Mouse (Mus musculus): ENCODE results near the gene Mc3r.

Gene Mc3r

DNA sequence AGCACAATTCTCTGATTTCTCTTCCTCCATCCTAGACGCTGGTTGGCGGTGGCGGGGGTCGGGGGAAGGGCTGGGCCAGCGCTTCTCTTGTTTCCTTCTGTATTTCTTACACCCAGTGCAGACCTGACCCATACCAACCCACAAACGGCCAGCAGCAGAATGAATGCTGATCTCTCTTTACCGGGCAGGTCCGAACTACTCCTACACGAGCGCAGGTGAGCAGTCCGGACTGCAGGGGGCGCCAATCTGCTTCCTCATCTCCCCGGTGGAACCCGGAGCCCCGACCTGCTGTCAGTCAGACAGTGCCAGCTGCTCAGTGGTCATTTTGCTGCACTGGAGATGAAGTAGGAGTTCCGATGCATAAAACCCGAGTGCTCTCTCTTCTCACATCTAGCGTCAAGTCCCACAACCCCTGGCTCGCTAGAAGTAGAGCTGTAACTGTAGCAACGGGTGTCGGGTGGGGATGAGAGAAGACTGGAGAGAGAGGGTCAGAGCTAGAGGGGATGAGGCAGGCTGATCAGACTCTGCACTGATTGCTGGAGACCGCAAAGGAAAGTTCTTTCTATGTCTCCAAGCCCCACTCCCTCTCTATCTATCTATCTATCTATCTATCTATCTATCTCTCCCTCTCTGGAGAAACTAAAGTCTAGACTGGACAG, at the start of gene Mc3r:
TSS of gene Mc3r (plus strand) at position 387 of the 659 bp plus-strand sequence.
- DNase-seq (ENCODE audit: low read depth in 1 of 2, low spot score in 2 of 2): no peak

DNA sequence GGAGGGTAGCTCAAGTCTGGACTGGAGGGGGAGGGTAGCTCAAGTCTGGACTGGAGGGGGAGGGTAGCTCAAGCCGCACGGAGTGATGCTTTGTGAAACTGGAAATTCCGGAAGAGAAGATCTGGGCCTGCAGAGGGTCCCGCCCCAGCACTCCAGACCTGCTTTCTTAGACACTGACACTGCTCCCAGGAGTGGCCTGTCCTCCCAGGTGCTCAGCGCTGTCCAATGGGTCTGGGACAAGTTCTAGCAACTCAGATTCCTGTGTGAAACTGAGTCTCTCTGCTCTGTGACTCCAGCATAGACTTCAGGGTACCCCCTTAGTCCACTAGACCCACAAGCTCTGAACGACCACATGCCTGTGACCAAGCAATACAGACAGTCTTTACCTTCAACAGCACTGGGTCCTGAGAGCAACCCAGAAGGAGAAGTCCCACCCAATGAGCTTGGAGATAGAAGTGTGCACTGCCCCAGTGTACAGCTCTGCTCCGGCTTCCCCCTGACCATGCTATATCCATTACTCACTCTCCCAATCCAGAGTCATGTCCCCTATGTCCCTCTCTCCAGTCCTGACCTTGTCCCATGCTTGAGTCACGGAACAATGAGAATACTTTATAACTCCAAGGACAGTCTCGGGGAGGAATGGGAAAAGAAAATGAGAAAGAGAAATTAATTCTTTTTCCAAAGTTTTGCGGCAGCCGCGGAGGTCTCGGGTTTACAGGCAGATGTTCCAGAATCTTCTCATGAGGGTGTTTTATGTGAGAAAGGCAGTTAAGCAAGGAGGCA, 46.1 kb upstream of the Mc3r start:
- no peak for DNase-seq (ENCODE audit: low read depth in 1 of 2, low spot score in 2 of 2)

DNA sequence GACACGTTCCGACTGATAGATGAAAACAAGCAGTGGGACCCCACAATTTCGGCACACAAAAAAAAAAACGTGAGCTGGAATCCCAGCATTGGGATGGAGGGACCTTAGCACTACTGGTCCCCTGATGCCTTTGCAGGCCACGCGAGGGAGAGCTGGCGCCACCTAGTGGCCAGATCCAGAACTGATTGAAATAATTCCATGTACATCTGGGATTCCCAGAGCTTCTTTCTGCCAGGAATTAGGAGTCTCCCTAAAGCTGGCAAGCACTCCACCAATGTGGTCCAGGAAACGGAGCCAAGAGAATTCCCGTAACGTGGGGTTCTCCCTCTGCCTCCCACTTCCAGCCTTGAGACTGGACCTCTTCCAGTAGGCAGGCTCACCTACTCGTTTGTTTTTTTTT, 41.3 kb upstream of the Mc3r start:
- DNase-seq (ENCODE audit: low read depth in 1 of 2, low spot score in 2 of 2): no peak

DNA sequence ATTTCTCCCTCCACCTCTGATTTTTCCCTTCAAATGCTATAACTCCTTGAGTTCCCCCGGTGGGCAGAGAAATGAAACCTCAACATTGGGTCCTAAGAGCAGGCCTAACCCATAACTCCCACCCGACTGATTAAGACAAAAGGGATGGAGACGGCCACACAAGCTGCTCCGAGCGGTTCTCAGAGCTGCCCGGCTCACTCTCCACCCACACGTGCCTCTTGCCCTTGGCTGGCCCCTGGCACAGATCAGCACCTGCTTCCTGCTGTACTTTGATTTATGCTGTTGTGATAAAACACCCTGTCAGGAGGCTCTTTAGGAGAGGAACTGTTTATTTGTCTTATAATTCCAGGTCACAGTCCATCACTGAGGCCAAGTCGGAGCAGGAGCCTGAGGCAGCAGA, 34.8 kb upstream of the Mc3r start:
- no peak for DNase-seq (ENCODE audit: low read depth in 1 of 2, low spot score in 2 of 2)

- DNase-seq (ENCODE audit: low read depth in 1 of 2, low spot score in 2 of 2): no peak
Observed at GRCm38 (mm10) chr2:172214336-172214735, 34.0 kb upstream of the Mc3r start.

DNA sequence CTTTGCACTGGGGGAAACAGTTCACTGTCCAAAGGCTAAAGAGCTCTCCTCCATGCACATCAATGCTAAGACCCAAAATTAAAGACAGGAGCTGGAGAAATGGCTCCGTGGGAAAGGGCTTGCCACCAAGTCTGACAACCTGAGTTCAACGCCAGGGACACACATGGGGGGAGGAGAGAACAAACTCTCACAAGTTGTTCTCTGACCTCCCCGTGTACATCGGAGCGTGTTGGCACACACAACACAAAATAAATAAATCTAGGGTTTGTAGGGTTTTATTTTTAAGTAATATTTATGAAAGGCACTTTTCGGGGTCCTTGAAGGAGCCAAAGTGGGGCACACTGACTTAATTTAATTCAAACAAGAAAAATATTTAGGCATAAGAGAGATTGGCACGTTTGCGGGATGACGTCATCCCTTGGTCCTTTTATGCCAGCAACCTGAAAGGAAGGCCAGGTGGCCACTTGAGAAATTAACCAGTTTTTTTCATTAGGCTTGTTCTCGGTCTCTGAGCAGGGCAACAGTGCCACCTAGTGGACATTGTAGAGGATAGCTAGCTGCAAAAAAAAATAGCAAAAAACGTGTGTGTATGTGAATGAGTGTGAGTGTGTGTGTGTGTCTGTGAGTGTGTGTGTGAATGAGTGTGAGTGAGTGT, 32.7 kb upstream of the Mc3r start:
- no peak for DNase-seq (ENCODE audit: low read depth in 1 of 2, low spot score in 2 of 2)

- no peak for DNase-seq (ENCODE audit: low read depth in 1 of 2, low spot score in 2 of 2)
Observed at GRCm38 (mm10) chr2:172216163-172216915, 32.0 kb upstream of the Mc3r start.

DNA sequence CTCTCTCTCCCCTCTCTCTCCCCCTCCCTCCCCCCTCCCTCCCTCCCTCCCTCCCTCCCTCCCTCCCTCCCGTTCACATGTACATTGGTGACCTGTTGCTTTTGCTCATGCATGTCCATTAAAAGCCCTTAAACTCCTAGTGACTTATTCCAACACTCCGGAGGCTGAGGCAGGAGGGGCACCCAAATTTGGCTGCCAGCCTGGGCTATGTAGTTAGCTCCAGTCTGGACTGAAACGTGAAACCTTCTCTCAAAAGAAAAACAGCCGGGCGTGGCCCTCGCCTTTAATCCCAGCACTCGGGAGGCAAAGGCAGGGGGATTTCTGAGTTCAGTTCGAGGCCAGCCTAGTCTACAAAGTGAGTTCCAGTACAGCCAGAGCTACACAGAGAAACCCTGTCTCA, 30.4 kb upstream of the Mc3r start:
- no peak for DNase-seq (ENCODE audit: low read depth in 1 of 2, low spot score in 2 of 2)

DNA sequence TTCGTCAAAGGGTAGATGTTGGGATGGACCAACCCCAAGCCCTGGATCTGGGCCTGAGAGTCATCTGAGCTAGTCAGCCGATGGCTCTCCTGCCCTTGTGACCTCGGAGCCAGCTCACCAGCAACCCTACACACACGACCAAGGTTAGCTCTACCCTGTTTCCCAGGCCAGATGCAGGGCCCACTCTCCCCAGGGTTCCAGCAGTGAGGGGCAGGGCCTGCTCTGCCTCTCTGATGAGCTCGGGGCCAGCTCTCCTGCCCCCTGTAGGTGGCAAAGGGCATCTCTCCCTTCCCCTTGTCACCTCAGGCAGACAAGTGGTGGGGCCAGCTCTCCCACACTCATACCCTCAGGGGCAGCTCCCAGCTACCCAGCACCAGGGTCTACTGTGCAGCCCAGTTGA, 29.1 kb upstream of the Mc3r start:
- DNase-seq (ENCODE audit: low read depth in 1 of 2, low spot score in 2 of 2): no peak

GRCm38 (mm10) chr2:172221656-172222393, 26.5 kb upstream of the Mc3r start:
- no peak for DNase-seq (ENCODE audit: low read depth in 1 of 2, low spot score in 2 of 2)

GRCm38 (mm10) chr2:172222394-172222785, 25.9 kb upstream of the Mc3r start:
- no peak for DNase-seq (ENCODE audit: low read depth in 1 of 2, low spot score in 2 of 2)

DNA sequence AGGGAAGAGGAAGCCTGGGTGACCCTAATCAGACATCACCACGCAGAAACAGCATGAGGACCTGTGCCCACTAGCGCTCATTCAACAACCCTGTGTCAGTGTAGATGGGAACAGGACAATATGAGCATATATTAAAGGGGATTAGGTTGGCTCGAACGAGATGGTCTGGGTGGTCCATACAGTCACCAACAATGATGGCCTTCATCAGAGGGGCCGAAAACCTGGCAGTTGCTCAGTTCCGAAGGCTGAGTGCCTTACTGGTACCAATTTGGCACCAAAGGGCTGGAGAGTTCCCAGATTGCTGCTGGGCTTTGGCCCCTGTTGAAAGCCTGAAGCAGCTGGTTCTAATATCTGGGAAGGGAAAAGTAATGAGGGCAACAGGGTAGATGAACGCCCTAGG, 25.4 kb upstream of the Mc3r start:
- no peak for DNase-seq (ENCODE audit: low read depth in 1 of 2, low spot score in 2 of 2)

DNA sequence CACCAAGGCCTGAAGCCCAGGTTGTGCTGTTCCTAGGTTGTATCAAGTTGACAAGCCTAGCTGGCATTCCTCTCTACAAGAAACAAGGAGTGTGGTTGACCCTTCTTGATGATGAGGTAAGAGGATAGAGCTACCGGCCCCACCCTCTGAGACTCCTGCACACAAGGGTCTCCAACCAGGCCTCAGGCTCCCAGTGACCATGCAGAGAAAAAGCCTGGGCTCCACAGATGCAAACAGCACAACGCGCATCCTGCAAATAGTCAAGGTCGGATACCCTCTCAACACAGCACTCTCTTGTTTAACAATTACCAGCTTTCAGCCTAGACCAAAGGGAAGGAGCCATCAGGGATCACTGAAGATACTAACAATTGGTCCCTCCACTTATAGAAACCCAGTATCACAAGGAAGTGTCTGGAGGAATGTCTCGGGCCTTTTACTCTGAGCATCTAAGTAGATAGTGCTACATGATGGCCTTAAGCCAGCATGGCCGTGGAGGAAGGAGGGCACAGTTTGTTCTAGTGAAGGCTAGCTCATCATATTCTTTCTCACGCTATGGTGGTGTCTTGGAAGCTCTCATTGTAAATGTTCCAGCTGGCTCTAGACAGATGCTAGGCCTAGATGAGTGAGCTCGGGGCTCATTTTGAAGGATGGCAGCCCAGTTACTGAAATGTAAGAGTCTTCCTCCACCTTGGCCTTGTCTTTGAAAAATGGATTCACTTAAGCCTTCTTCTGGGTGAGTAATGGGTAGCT, 24.7 kb upstream of the Mc3r start:
- DNase-seq (ENCODE audit: low read depth in 1 of 2, low spot score in 2 of 2): no peak

- no peak for DNase-seq (ENCODE audit: low read depth in 1 of 2, low spot score in 2 of 2)
Observed at GRCm38 (mm10) chr2:172226945-172227344, 21.3 kb upstream of the Mc3r start.

DNA sequence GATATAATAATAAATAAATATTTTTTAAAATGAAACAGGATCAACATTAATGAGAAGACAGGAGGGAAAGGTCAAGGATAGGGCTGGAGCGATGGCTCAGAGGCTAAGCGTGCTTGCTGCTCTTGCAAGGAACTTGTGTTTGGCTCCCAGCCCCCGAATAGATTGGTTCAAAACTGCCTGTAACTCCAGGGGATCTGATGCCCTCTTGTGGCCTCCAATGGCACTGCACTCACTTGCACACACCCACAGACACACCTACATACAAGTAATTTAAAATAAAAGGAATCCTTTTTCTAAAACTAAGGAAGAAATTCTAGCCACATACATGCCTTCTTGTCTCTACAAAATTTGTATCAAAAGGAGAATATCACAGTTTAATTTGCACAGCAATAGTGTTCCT, 20.5 kb upstream of the Mc3r start:
- no peak for DNase-seq (ENCODE audit: low read depth in 1 of 2, low spot score in 2 of 2)

DNA sequence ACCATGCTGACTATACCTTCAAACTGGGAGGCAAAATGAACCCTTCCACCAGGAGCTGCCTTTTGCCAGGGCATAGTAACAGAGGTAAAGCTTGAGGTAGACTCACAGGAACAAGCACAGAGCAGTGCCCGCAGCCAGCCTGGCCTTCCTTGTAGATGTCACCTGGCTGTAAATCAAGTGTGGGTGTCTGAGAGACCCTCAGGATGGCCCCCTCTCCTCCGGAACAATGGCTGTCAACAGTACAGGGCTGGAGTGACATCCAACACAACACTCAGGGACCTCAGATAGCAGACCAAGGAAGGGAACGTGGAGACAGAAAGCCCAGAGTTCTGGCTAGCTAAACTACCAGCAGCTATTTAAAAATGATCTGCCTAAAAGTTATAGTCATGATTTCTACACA, 19.1 kb upstream of the Mc3r start:
- DNase-seq (ENCODE audit: low read depth in 1 of 2, low spot score in 2 of 2): no peak

GRCm38 (mm10) chr2:172230126-172230525, 18.2 kb upstream of the Mc3r start:
- DNase-seq (ENCODE audit: low read depth in 1 of 2, low spot score in 2 of 2): no peak

- DNase-seq (ENCODE audit: low read depth in 1 of 2, low spot score in 2 of 2): no peak
Observed at GRCm38 (mm10) chr2:172238220-172238619, 10.1 kb upstream of the Mc3r start.

DNA sequence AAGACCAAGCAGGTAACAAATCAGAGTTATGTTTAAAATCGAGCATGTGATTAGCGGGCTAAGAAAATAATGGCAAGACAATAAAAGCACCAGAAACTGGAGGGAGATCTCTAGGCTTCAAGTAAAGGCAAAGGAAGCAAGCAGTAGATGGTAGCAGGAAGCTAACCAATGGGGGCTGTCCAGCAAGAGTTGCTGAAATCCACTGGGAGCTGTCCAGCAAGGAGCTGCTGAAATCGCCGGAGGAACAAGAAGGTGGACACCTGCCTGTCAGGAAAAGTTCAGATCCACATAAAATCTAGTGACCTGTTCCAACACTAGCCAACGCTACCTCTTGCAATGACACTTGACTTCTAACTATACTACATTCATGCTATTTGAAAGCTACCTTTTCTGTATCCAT, 7.3 kb upstream of the Mc3r start:
- no peak for DNase-seq (ENCODE audit: low read depth in 1 of 2, low spot score in 2 of 2)

GRCm38 (mm10) chr2:172245497-172245896, 2.8 kb upstream of the Mc3r start:
- DNase-seq (ENCODE audit: low read depth in 1 of 2, low spot score in 2 of 2): no peak
